Mouse (Mus musculus) heart, embryonic 16.5 days (tissue): ENCODE data around the gene Tns4. TPM values are rescaled to one million over a fixed set of nuclear protein-coding genes. Genes with fewer than 3 reads are reported as not detected.

Experiments
- ATAC-seq: fragments of 200-750 bp; cut with Nextera tagmentation; replicated peaks from 2 replicates; pipeline ENCODE4 v1.8.0; 2017; ENCODE audit warnings: moderate number of reproducible peaks; ENCODE audit not compliant: insufficient read depth, low FRiP score; ENCODE audit errors: extremely low read depth
- H3K27ac ChIP-seq: fragments of 300-500 bp; sonication (generic); 2 replicates; pipeline ENCODE4 v1.5.1; 2014; ENCODE audit warnings: mild to moderate bottlenecking, low read length, control low read depth, moderate library complexity
- H3K27me3 ChIP-seq: fragments of 300-500 bp; sonication (generic); 2 replicates; pipeline ENCODE4 v1.6.1; 2014; ENCODE audit warnings: low read length, mixed read lengths; ENCODE audit not compliant: control insufficient read depth, insufficient read depth
- H3K36me3 ChIP-seq: fragments of 300-500 bp; sonication (generic); 2 replicates; pipeline ENCODE4 v1.6.1; 2014; ENCODE audit not compliant: control insufficient read depth, insufficient read depth
- H3K4me1 ChIP-seq: fragments of 300-500 bp; sonication (generic); 2 replicates; pipeline ENCODE4 v1.6.1; 2014; ENCODE audit warnings: low read length, mixed read lengths; ENCODE audit not compliant: control insufficient read depth, insufficient read depth
- H3K4me2 ChIP-seq: fragments of 300-500 bp; sonication (generic); 2 replicates; pipeline ENCODE4 v1.6.1; 2014; ENCODE audit warnings: low read depth, mild to moderate bottlenecking, control low read depth, low read length
- H3K4me3 ChIP-seq: fragments of 300-500 bp; sonication (generic); 2 replicates; pipeline ENCODE4 v1.5.1; 2014; ENCODE audit warnings: mild to moderate bottlenecking, control low read depth, low read length
- H3K9ac ChIP-seq: fragments of 300-500 bp; sonication (generic); 2 replicates; pipeline ENCODE4 v1.6.1; 2014; ENCODE audit warnings: low read length, control low read depth
- H3K9me3 ChIP-seq: fragments of 300-500 bp; sonication (generic); replicated peaks from 2 replicates; pipeline ENCODE4 v1.6.1; 2016; ENCODE audit warnings: low read length; ENCODE audit not compliant: control insufficient read depth
- WGBS: fragments of 180-500 bp; shearing (Covaris S2); extraction: QIAGEN DNeasy Blood & Tissue Kit; methylation state at CpG from one replicate; pipeline ENCODE4 v1.1.7; 2014; 5-methylcytosine and 5-hydroxymethylcytosine counted together
- polyA plus RNA-seq: library from polyadenylated mRNA; unstranded; fragments of >200 nt; fragmentation: Nextera tagmentation; extraction: Ambion mirVana; gene quantifications from 2 replicates; pipeline ENCODE4 v1.2.1, GENCODE M21; 2015

The Tns4 gene
- polyA plus RNA-seq, 1 experiment from 2014 or later = 0.71 TPM

- Histone ChIP-seq H3K27me3 (no peaks in the 10 kb centered on the region), H3K9me3 (peaks cover 3% of the 10 kb centered on the region; the same call in 1 of the 2 replicates), H3K4me3 (no peak overlapping the region), H3K4me1 (peaks cover 4% of the 10 kb centered on the region), H3K4me2 (no peak overlapping the region), H3K9ac (no peak overlapping the region), H3K27ac (no peak overlapping the region), H3K36me3 (no peaks in the 10 kb centered on the region)
- 61% methylated on average over 7 of the region's 7 CpGs for WGBS
- ATAC-seq = 0 out of 2 replicates have a peak, but pooled peaks have one; percentile 44
Measured at GRCm38 (mm10) chr11:99099516-99099915, 10.4 kb upstream of the Tns4 start.

- Histone ChIP-seq H3K4me3 (no peak overlapping the region), H3K4me2 (no peak overlapping the region), H3K27ac (no peak overlapping the region), H3K9ac (no peak overlapping the region), H3K27me3 (no peaks in the 10 kb centered on the region), H3K9me3 (peaks cover 3% of the 10 kb centered on the region; the same call in 1 of the 2 replicates), H3K4me1 (peaks cover 4% of the 10 kb centered on the region), H3K36me3 (no peaks in the 10 kb centered on the region)
- no peak for ATAC-seq
- 89% methylated on average over 9 of the region's 9 CpGs for WGBS
Measured at GRCm38 (mm10) chr11:99098924-99099323, 9.8 kb upstream of the Tns4 start.

GRCm38 (mm10) chr11:99096996-99097774 lies 8.1 kb upstream of the Tns4 start:
- peaks cover 4% of the 10 kb centered on the region for H3K4me1 ChIP-seq
- WGBS = 75% methylated on average over 8 of the region's 8 CpGs
- H3K36me3 ChIP-seq = no peaks in the 10 kb centered on the region
- no peak overlapping the region for H3K9ac ChIP-seq
- ATAC-seq = no peak
- no peak overlapping the region for H3K4me3 ChIP-seq
- no peak overlapping the region for H3K4me2 ChIP-seq
- no peak overlapping the region for H3K27ac ChIP-seq
- peaks cover 3% of the 10 kb centered on the region; the same call in 1 of the 2 replicates for H3K9me3 ChIP-seq
- no peaks in the 10 kb centered on the region for H3K27me3 ChIP-seq

GRCm38 (mm10) chr11:99096417-99096816 lies 7.3 kb upstream of the Tns4 start:
- 86% methylated on average over 4 of the region's 4 CpGs for WGBS
- Histone ChIP-seq H3K9ac (no peak overlapping the region), H3K9me3 (peaks cover 3% of the 10 kb centered on the region; the same call in 1 of the 2 replicates), H3K4me1 (peaks cover 4% of the 10 kb centered on the region), H3K36me3 (no peaks in the 10 kb centered on the region), H3K4me3 (no peak overlapping the region), H3K4me2 (no peak overlapping the region), H3K27ac (no peak overlapping the region), H3K27me3 (no peaks in the 10 kb centered on the region)
- ATAC-seq = no peak

- no peak for ATAC-seq
- Histone ChIP-seq H3K9ac (no peak overlapping the region), H3K27ac (no peak overlapping the region), H3K9me3 (peaks cover 3% of the 10 kb centered on the region; the same call in 1 of the 2 replicates), H3K36me3 (no peaks in the 10 kb centered on the region), H3K27me3 (no peaks in the 10 kb centered on the region), H3K4me1 (peaks cover 4% of the 10 kb centered on the region), H3K4me2 (no peak overlapping the region), H3K4me3 (no peak overlapping the region)
- WGBS = 88% methylated on average over 4 of the region's 4 CpGs
Measured at GRCm38 (mm10) chr11:99095759-99096158, 6.7 kb upstream of the Tns4 start.

GRCm38 (mm10) chr11:99094911-99095676 lies 6.0 kb upstream of the Tns4 start:
- Histone ChIP-seq H3K9me3 (peaks cover 3% of the 10 kb centered on the region; the same call in 1 of the 2 replicates), H3K4me2 (no peak overlapping the region), H3K4me1 (peaks cover 4% of the 10 kb centered on the region), H3K4me3 (no peak overlapping the region), H3K36me3 (no peaks in the 10 kb centered on the region), H3K27ac (no peak overlapping the region), H3K9ac (no peak overlapping the region), H3K27me3 (no peaks in the 10 kb centered on the region)
- ATAC-seq = no peak
- WGBS = 57% methylated on average over 2 of the region's 2 CpGs

- Histone ChIP-seq H3K4me3 (no peak overlapping the region), H3K9me3 (peaks cover 3% of the 10 kb centered on the region; the same call in 1 of the 2 replicates), H3K4me2 (no peak overlapping the region), H3K27me3 (no peaks in the 10 kb centered on the region), H3K9ac (no peak overlapping the region), H3K27ac (no peak overlapping the region), H3K4me1 (no peaks in the 10 kb centered on the region), H3K36me3 (no peaks in the 10 kb centered on the region)
- no peak for ATAC-seq
- 78% methylated on average over 7 of the region's 7 CpGs for WGBS
Measured at GRCm38 (mm10) chr11:99093740-99094139, 4.6 kb upstream of the Tns4 start.

GRCm38 (mm10) chr11:99091666-99092065 lies 2.6 kb upstream of the Tns4 start:
- Histone ChIP-seq H3K27ac (no peak overlapping the region), H3K36me3 (no peaks in the 10 kb centered on the region), H3K9ac (no peak overlapping the region), H3K4me2 (no peak overlapping the region), H3K4me1 (no peaks in the 10 kb centered on the region), H3K4me3 (no peak overlapping the region), H3K27me3 (no peaks in the 10 kb centered on the region), H3K9me3 (peaks cover 3% of the 10 kb centered on the region; the same call in 1 of the 2 replicates)
- ATAC-seq = no peak
- 58% methylated on average over 2 of the region's 2 CpGs for WGBS

GRCm38 (mm10) chr11:99090391-99090790 lies 1.3 kb upstream of the Tns4 start:
- ATAC-seq = no peak
- Histone ChIP-seq H3K4me1 (no peaks in the 10 kb centered on the region), H3K4me2 (no peak overlapping the region), H3K9ac (no peak overlapping the region), H3K36me3 (no peaks in the 10 kb centered on the region), H3K4me3 (no peak overlapping the region), H3K27me3 (no peaks in the 10 kb centered on the region), H3K27ac (no peak overlapping the region), H3K9me3 (peaks cover 3% of the 10 kb centered on the region; the same call in 1 of the 2 replicates)
- 86% methylated on average over 8 of the region's 8 CpGs for WGBS
